Mouse (Mus musculus) hindbrain, embryonic 10.5 days (tissue): ENCODE measurements around the gene Nxpe4. TPM values are rescaled to one million over a fixed set of nuclear protein-coding genes. Genes with fewer than 3 reads are reported as not detected.
A peak's percentile ranks its signal among the peaks of the same experiment; 100 is the strongest.

Experiments
- DNase-seq: peaks from one replicate; pipeline ENCODE4 v3.0.0-alpha.2; 2017; ENCODE audit warnings: low spot score
- H3K27ac ChIP-seq: fragments of 300-500 bp; sonication (generic); 2 replicates; pipeline ENCODE4 v1.5.1; 2016; ENCODE audit warnings: mild to moderate bottlenecking, moderate library complexity
- H3K27me3 ChIP-seq: fragments of 300-500 bp; sonication (generic); 2 replicates; pipeline ENCODE4 v1.6.1; 2016; ENCODE audit warnings: mild to moderate bottlenecking; ENCODE audit not compliant: poor library complexity, insufficient read depth, severe bottlenecking
- H3K36me3 ChIP-seq: fragments of 300-500 bp; sonication (generic); 2 replicates; pipeline ENCODE4 v1.6.1; 2016; ENCODE audit warnings: mild to moderate bottlenecking, moderate library complexity
- H3K4me1 ChIP-seq: fragments of 300-500 bp; sonication (generic); replicated peaks from 2 replicates; pipeline ENCODE4 v1.6.1; 2016; ENCODE audit warnings: mild to moderate bottlenecking
- H3K4me3 ChIP-seq: fragments of 300-500 bp; sonication (generic); 2 replicates; pipeline ENCODE4 v1.5.1; 2016; ENCODE audit warnings: mild to moderate bottlenecking, moderate library complexity
- H3K9me3 ChIP-seq: fragments of 300-500 bp; sonication (generic); 2 replicates; pipeline ENCODE4 v1.6.1; 2016; ENCODE audit warnings: mild to moderate bottlenecking, moderate library complexity
- WGBS: fragments of 180-500 bp; shearing (Covaris S2); methylation state at CpG from one replicate; pipeline ENCODE4 v1.1.7; 2016; 5-methylcytosine and 5-hydroxymethylcytosine counted together
- polyA plus RNA-seq: library from polyadenylated mRNA; unstranded; fragments of >200 nt; fragmentation: Nextera tagmentation; extraction: Ambion mirVana; gene quantifications from 2 replicates; pipeline ENCODE4 v1.2.1, GENCODE M21; 2016

Gene Nxpe4
- polyA plus RNA-seq, 1 experiment from 2014 or later = 4.7 TPM

GRCm38 (mm10) chr9:48245525-48245924 is 83.7 kb downstream of the Nxpe4 start:
- Histone ChIP-seq H3K9me3 (no peaks in the 10 kb centered on the region), H3K4me3 (no peak overlapping the region), H3K36me3 (no peaks in the 10 kb centered on the region), H3K27ac (no peak overlapping the region), H3K4me1 (peaks cover 14% of the 10 kb centered on the region), H3K27me3 (no peaks in the 10 kb centered on the region)
- no peak for DNase-seq
- WGBS = 77% methylated on average over 1 of the region's 1 CpGs

GRCm38 (mm10) chr9:48247276-48247675 is 85.5 kb downstream of the Nxpe4 start:
- 58% methylated on average over 5 of the region's 5 CpGs for WGBS
- H3K9me3 ChIP-seq = no peaks in the 10 kb centered on the region
- no peaks in the 10 kb centered on the region for H3K36me3 ChIP-seq
- H3K27ac ChIP-seq = no peak overlapping the region
- DNase-seq = no peak
- H3K4me3 ChIP-seq = no peak overlapping the region
- H3K4me1 ChIP-seq = peaks cover 28% of the 10 kb centered on the region
- H3K27me3 ChIP-seq = peaks cover 5% of the 10 kb centered on the region; the same call in 1 of the 2 replicates

GRCm38 (mm10) chr9:48252236-48252635 is 90.4 kb downstream of the Nxpe4 start:
- DNase-seq = no peak
- Histone ChIP-seq H3K4me1 (peaks cover 27% of the 10 kb centered on the region), H3K4me3 (0 out of 2 replicates have a peak overlapping the region, but pooled peaks have one; percentile 2), H3K27ac (no peak overlapping the region), H3K36me3 (no peaks in the 10 kb centered on the region), H3K27me3 (peaks cover 17% of the 10 kb centered on the region; the same call in 1 of the 2 replicates), H3K9me3 (no peaks in the 10 kb centered on the region)
- WGBS = 8% methylated on average over 8 of the region's 8 CpGs

- Histone ChIP-seq H3K4me1 (peaks cover 17% of the 10 kb centered on the region), H3K27ac (no peak overlapping the region), H3K4me3 (no peak overlapping the region), H3K36me3 (no peaks in the 10 kb centered on the region), H3K27me3 (peaks cover 16% of the 10 kb centered on the region; the same call in 1 of the 2 replicates), H3K9me3 (no peaks in the 10 kb centered on the region)
- 44% methylated on average over 9 of the region's 9 CpGs for WGBS
- DNase-seq = no peak
Observed at GRCm38 (mm10) chr9:48257001-48257400, 95.2 kb downstream of the Nxpe4 start.

- Histone ChIP-seq H3K4me1 (peaks cover 10% of the 10 kb centered on the region), H3K4me3 (no peak overlapping the region), H3K27me3 (0 out of 2 replicates have a peak, but pooled peaks cover 7% of the 10 kb centered on the region), H3K9me3 (no peaks in the 10 kb centered on the region), H3K27ac (no peak overlapping the region), H3K36me3 (no peaks in the 10 kb centered on the region)
- DNase-seq = peak; percentile 65
- WGBS = 37% methylated on average over 12 of the region's 12 CpGs
Observed at GRCm38 (mm10) chr9:48257741-48258423, 96.1 kb downstream of the Nxpe4 start.

- Histone ChIP-seq H3K4me3 (no peak overlapping the region), H3K9me3 (no peaks in the 10 kb centered on the region), H3K4me1 (0 out of 2 replicates have a peak, but pooled peaks cover 8% of the 10 kb centered on the region), H3K27me3 (no peaks in the 10 kb centered on the region), H3K27ac (no peak overlapping the region), H3K36me3 (no peaks in the 10 kb centered on the region)
- DNase-seq = no peak
- 88% methylated on average over 6 of the region's 6 CpGs for WGBS
Observed at GRCm38 (mm10) chr9:48264616-48265015, 102.8 kb downstream of the Nxpe4 start.

GRCm38 (mm10) chr9:48265491-48265890 is 103.7 kb downstream of the Nxpe4 start:
- no peaks in the 10 kb centered on the region for H3K36me3 ChIP-seq
- 0 out of 2 replicates have a peak, but pooled peaks cover 8% of the 10 kb centered on the region for H3K4me1 ChIP-seq
- H3K9me3 ChIP-seq = no peaks in the 10 kb centered on the region
- no peak for DNase-seq
- H3K27me3 ChIP-seq = no peaks in the 10 kb centered on the region
- no peak overlapping the region for H3K27ac ChIP-seq
- WGBS = 89% methylated on average over 4 of the region's 4 CpGs
- H3K4me3 ChIP-seq = no peak overlapping the region

- Histone ChIP-seq H3K4me3 (peak overlapping the region; percentile 59), H3K36me3 (no peaks in the 10 kb centered on the region), H3K4me1 (0 out of 2 replicates have a peak, but pooled peaks cover 8% of the 10 kb centered on the region), H3K9me3 (no peaks in the 10 kb centered on the region), H3K27ac (peak overlapping the region; percentile 81), H3K27me3 (no peaks in the 10 kb centered on the region)
- WGBS = 15% methylated on average over 21 of the region's 21 CpGs
- DNase-seq = peak; percentile 83
Observed at GRCm38 (mm10) chr9:48266286-48267027, 104.6 kb downstream of the Nxpe4 start.

GRCm38 (mm10) chr9:48267028-48267441 is 105.2 kb downstream of the Nxpe4 start:
- Histone ChIP-seq H3K4me3 (peak overlapping the region; percentile 59), H3K27me3 (no peaks in the 10 kb centered on the region), H3K27ac (peak overlapping the region; percentile 81), H3K4me1 (0 out of 2 replicates have a peak, but pooled peaks cover 8% of the 10 kb centered on the region), H3K36me3 (no peaks in the 10 kb centered on the region), H3K9me3 (no peaks in the 10 kb centered on the region)
- WGBS = 1% methylated on average over 16 of the region's 16 CpGs
- peak; percentile 65 for DNase-seq

GRCm38 (mm10) chr9:48267960-48268359 is 106.1 kb downstream of the Nxpe4 start:
- Histone ChIP-seq H3K27ac (no peak overlapping the region), H3K9me3 (no peaks in the 10 kb centered on the region), H3K4me1 (0 out of 2 replicates have a peak, but pooled peaks cover 8% of the 10 kb centered on the region), H3K27me3 (no peaks in the 10 kb centered on the region), H3K4me3 (no peak overlapping the region), H3K36me3 (no peaks in the 10 kb centered on the region)
- no peak for DNase-seq
- 77% methylated on average over 1 of the region's 1 CpGs for WGBS

GRCm38 (mm10) chr9:48276831-48277230 is 115.0 kb downstream of the Nxpe4 start:
- Histone ChIP-seq H3K36me3 (no peaks in the 10 kb centered on the region), H3K9me3 (no peaks in the 10 kb centered on the region), H3K27me3 (no peaks in the 10 kb centered on the region), H3K27ac (no peak overlapping the region), H3K4me1 (no peaks in the 10 kb centered on the region), H3K4me3 (no peak overlapping the region)
- no peak for DNase-seq
- 93% methylated on average over 15 of the region's 15 CpGs for WGBS

- Histone ChIP-seq H3K4me1 (no peaks in the 10 kb centered on the region), H3K27me3 (no peaks in the 10 kb centered on the region), H3K36me3 (no peaks in the 10 kb centered on the region), H3K9me3 (no peaks in the 10 kb centered on the region), H3K4me3 (no peak overlapping the region), H3K27ac (no peak overlapping the region)
- WGBS = 87% methylated on average over 8 of the region's 8 CpGs
- DNase-seq = no peak
Observed at GRCm38 (mm10) chr9:48284221-48284620, 122.4 kb downstream of the Nxpe4 start.

GRCm38 (mm10) chr9:48290281-48290680 is 128.5 kb downstream of the Nxpe4 start:
- H3K4me1 ChIP-seq = no peaks in the 10 kb centered on the region
- no peak overlapping the region for H3K4me3 ChIP-seq
- no peaks in the 10 kb centered on the region for H3K27me3 ChIP-seq
- no peak overlapping the region for H3K27ac ChIP-seq
- H3K36me3 ChIP-seq = no peaks in the 10 kb centered on the region
- no peak for DNase-seq
- H3K9me3 ChIP-seq = no peaks in the 10 kb centered on the region
- WGBS = 93% methylated on average over 1 of the region's 1 CpGs
